Mouse (Mus musculus): Measurements from ENCODE around the gene Fcgr1.

- no peak for TF ChIP-seq CTCF (IDR thresholded peaks at IDR 0.05; ENCODE audit: low read depth)
- TF ChIP-seq EP300 (optimal IDR thresholded peaks at IDR 0.05) = no peak
These were observed 39.8 kb upstream of the Fcgr1 start for GRCm38 (mm10) chr3:96333396-96334174.
